Mouse (Mus musculus) midbrain, embryonic 11.5 days (tissue): ENCODE measurements around the gene Prkce. TPM values are rescaled to one million over a fixed set of nuclear protein-coding genes. Genes with fewer than 3 reads are reported as not detected.

Source experiments
- ATAC-seq: fragments of 200-750 bp; cut with Nextera tagmentation; 2 replicates; pipeline ENCODE4 v1.8.0; 2017; ENCODE audit warnings: moderate TSS enrichment, moderate library complexity; ENCODE audit not compliant: low FRiP score
- DNase-seq: peaks from one replicate; pipeline ENCODE4 v3.0.0; 2015; ENCODE audit warnings: low spot score; ENCODE audit errors: missing footprints
- H3K27ac ChIP-seq: fragments of 300-500 bp; sonication (generic); 2 replicates; pipeline ENCODE4 v1.5.1; 2014; ENCODE audit warnings: low read depth, low read length
- H3K27me3 ChIP-seq: fragments of 300-500 bp; sonication (generic); 2 replicates; pipeline ENCODE4 v1.6.1; 2014; ENCODE audit warnings: mild to moderate bottlenecking, low read length, moderate library complexity, mixed read lengths; ENCODE audit not compliant: control insufficient read depth, insufficient read depth
- H3K36me3 ChIP-seq: fragments of 300-500 bp; sonication (generic); 2 replicates; pipeline ENCODE4 v1.6.1; 2014; ENCODE audit warnings: mild to moderate bottlenecking, low read length, moderate library complexity, mixed read lengths; ENCODE audit not compliant: control insufficient read depth, insufficient read depth
- H3K4me1 ChIP-seq: fragments of 300-500 bp; sonication (generic); 2 replicates; pipeline ENCODE4 v1.6.1; 2014; ENCODE audit warnings: low read length; ENCODE audit not compliant: control insufficient read depth, insufficient read depth
- H3K4me2 ChIP-seq: fragments of 300-500 bp; sonication (generic); 2 replicates; pipeline ENCODE4 v1.6.1; 2014; ENCODE audit warnings: mild to moderate bottlenecking, moderate library complexity
- H3K4me3 ChIP-seq: fragments of 300-500 bp; sonication (generic); 2 replicates; pipeline ENCODE4 v1.5.1; 2014; ENCODE audit warnings: low read depth, low read length
- H3K9ac ChIP-seq: fragments of 300-500 bp; sonication (generic); 2 replicates; pipeline ENCODE4 v1.6.1; 2014; ENCODE audit warnings: low read length
- H3K9me3 ChIP-seq: fragments of 300-500 bp; sonication (generic); 2 replicates; pipeline ENCODE4 v1.6.1; 2016; ENCODE audit warnings: low read length; ENCODE audit not compliant: control insufficient read depth
- WGBS: fragments of 180-500 bp; shearing (Covaris S2); extraction: QIAGEN DNeasy Blood & Tissue Kit; methylation state at CpG from one replicate; pipeline ENCODE4 v1.1.7; 2014; 5-methylcytosine and 5-hydroxymethylcytosine counted together
- polyA plus RNA-seq: library from polyadenylated mRNA; unstranded; fragments of >200 nt; fragmentation: Nextera tagmentation; extraction: Ambion mirVana; gene quantifications from 2 replicates; pipeline ENCODE4 v1.2.1, GENCODE M21; 2014

The Prkce gene
- polyA plus RNA-seq, 1 experiment from 2014 or later = 3.5 TPM

DNA sequence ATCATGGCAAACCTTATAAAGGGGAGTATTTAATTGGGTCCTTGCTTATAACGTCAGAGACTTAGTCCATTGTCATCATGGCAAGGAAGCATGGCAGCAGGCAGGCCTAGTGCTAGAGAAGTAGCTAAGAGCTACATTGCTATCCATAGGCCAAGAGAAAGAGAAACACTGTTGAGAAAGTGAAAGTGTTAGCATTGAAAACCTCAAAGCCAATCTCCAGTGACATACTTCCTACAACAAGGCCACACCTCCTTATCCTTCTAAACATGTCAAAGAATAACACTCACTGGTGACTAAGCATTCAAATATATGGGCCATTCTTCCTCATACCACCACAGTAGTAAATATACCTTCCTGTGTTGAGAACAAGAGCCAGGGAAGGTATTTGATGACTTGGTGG lies 20.2 kb downstream of the Prkce start:
- Histone ChIP-seq H3K4me2 (no peak overlapping the region), H3K4me3 (no peak overlapping the region), H3K27ac (no peak overlapping the region), H3K9me3 (no peaks in the 10 kb centered on the region), H3K36me3 (no peaks in the 10 kb centered on the region), H3K27me3 (no peaks in the 10 kb centered on the region), H3K4me1 (no peaks in the 10 kb centered on the region), H3K9ac (no peak overlapping the region)
- ATAC-seq (no peak), DNase-seq (no peak)
- 93% methylated on average over 1 of the region's 1 CpGs for WGBS

DNA sequence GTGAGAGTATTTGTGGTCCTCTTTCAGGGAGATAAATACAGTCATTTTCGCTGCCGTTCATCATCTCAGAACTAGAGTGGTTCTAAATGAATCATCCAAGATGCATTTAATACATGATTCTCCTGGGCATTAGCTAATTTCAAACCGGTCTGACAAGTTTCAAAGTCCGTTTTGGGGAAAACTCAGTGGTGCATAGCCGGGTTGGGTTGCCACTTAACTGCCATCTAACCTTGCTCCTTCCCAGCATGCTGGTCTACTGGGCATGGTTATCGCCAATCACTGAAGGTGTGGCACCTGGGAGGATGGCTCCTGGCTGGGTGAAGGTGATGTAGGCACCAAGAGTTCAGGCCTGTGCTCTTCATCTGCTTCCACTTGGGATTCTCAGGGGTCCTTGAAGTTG lies 26.4 kb downstream of the Prkce start:
- H3K27me3 ChIP-seq = no peaks in the 10 kb centered on the region
- no peak overlapping the region for H3K4me3 ChIP-seq
- no peak overlapping the region for H3K4me2 ChIP-seq
- ATAC-seq (no peak), DNase-seq (no peak)
- no peaks in the 10 kb centered on the region for H3K9me3 ChIP-seq
- H3K27ac ChIP-seq = no peak overlapping the region
- H3K9ac ChIP-seq = no peak overlapping the region
- 95% methylated on average over 6 of the region's 6 CpGs for WGBS
- no peaks in the 10 kb centered on the region for H3K36me3 ChIP-seq
- no peaks in the 10 kb centered on the region for H3K4me1 ChIP-seq

DNA sequence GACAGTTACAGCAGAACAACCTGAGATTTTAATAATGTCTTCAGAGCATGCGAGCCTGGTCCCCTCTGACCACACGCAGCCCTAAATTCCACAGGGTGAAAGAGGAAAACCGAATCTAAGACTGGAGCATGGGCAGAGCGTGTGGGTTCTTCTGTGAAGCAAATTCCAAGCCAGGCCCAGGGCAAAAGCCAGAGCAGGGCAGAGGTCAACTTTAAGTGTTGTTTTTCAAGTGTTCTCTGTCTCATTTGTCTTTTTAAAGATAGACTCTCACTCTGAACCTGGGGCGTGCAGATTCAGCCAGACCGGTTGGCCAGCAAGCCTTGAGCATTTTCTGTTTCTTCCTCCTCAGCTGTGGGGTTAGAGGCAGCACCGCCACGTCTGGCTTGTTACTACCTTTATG lies 27.3 kb downstream of the Prkce start:
- H3K27ac ChIP-seq = no peak overlapping the region
- H3K9ac ChIP-seq = no peak overlapping the region
- no peak overlapping the region for H3K4me3 ChIP-seq
- no peaks in the 10 kb centered on the region for H3K9me3 ChIP-seq
- no peaks in the 10 kb centered on the region for H3K27me3 ChIP-seq
- 92% methylated on average over 8 of the region's 8 CpGs for WGBS
- ATAC-seq (no peak), DNase-seq (no peak)
- no peaks in the 10 kb centered on the region for H3K36me3 ChIP-seq
- no peak overlapping the region for H3K4me2 ChIP-seq
- no peaks in the 10 kb centered on the region for H3K4me1 ChIP-seq

DNA sequence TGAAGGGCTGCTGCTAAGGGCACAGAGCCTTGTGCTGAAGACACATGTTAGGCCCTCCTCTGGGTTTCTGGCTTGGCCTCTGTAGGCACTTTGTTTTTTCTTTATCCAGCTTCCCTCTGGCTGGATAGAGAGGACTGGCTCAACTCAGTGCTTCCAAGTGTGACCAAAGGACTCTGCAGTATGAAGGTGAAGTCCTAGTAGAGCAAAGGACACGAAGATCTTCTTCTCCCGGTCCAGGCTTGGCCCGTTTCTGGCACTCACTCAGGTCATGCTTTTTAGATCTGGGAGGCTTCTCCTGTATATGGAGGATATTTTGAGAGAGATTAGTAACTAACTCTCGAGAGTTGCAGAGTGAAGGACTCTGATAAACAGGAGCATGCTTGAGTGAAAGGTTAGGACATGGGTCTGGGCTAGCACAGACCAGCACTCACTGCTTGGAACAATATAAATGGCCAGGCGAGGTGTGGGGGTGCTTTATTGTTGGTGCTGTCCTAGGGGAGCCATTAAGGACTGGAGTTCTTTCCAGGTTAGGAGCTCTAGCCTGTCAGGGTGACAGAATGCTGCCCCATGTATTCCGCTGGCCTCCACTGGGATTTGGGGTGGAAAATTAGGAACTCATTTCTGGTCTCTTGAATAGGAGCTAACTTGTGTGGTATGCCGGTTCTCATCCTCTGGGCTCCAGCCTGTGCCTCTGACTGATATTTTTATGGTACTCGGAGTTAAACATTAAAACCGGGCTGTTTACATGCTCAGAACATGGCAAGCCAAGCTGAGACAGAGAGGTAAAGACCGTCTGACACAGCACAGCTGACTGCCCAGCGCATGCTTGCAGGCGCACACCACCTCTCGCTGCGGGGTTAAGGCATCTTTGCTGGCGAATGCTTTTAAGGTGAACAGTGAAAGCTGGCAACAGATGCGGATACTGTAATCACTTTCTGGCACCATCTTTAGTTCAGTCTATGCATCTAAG lies 31.2 kb downstream of the Prkce start:
- no peak for DNase-seq
- no peaks in the 10 kb centered on the region for H3K36me3 ChIP-seq
- no peaks in the 10 kb centered on the region for H3K4me1 ChIP-seq
- H3K4me2 ChIP-seq = no peak overlapping the region
- WGBS = 87% methylated on average over 16 of the region's 16 CpGs
- no peak overlapping the region for H3K9ac ChIP-seq
- H3K27me3 ChIP-seq = no peaks in the 10 kb centered on the region
- no peak for ATAC-seq
- no peak overlapping the region for H3K4me3 ChIP-seq
- H3K9me3 ChIP-seq = no peaks in the 10 kb centered on the region
- H3K27ac ChIP-seq = no peak overlapping the region

DNA sequence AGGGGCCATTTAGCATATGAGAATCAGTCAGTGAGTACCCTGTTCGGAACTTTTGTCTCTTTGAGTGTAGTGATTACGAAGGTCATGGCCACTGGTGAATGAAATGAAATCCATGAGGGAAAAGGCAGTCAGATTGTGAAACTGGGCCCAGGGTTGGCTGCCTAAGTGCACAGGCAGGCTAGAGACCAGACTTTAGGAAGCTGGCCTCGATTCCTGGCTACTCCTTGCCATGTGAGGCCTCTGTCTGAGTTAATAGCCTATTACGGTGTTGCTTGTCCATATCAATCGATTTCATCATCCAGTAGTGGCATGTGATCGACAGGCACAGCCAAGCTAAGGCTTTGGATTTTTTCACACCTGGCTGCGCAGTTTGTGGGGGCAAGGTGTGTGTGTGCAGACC lies 34.4 kb downstream of the Prkce start:
- no peak overlapping the region for H3K27ac ChIP-seq
- no peaks in the 10 kb centered on the region for H3K9me3 ChIP-seq
- H3K4me3 ChIP-seq = no peak overlapping the region
- 90% methylated on average over 7 of the region's 7 CpGs for WGBS
- H3K27me3 ChIP-seq = no peaks in the 10 kb centered on the region
- H3K4me1 ChIP-seq = no peaks in the 10 kb centered on the region
- ATAC-seq (no peak), DNase-seq (peak; percentile 49)
- no peak overlapping the region for H3K4me2 ChIP-seq
- H3K9ac ChIP-seq = no peak overlapping the region
- H3K36me3 ChIP-seq = no peaks in the 10 kb centered on the region

DNA sequence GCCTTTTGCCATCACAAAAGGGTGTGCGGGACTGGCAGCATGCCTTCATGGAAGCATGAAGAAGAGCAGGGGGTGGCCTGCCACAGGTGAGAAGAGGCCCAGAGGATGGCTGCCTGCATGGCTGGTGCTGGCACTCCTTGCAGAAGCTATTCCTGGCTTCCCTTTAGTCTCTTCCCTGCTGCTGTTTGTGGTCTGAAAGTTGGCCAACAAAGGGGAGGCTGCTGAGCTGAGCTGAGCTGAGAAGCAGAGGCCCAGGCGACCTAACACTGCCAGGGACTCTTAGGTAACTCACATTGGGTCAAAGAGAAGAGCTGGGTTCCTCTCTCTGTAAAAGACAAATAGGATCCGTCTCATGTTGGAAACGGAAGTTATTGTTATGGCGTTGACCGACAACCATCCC lies 35.4 kb downstream of the Prkce start:
- Histone ChIP-seq H3K4me2 (no peak overlapping the region), H3K9me3 (no peaks in the 10 kb centered on the region), H3K27me3 (no peaks in the 10 kb centered on the region), H3K36me3 (no peaks in the 10 kb centered on the region), H3K4me3 (no peak overlapping the region), H3K27ac (no peak overlapping the region), H3K4me1 (no peaks in the 10 kb centered on the region), H3K9ac (no peak overlapping the region)
- WGBS = 90% methylated on average over 6 of the region's 6 CpGs
- ATAC-seq (no peak), DNase-seq (peak; percentile 66)

DNA sequence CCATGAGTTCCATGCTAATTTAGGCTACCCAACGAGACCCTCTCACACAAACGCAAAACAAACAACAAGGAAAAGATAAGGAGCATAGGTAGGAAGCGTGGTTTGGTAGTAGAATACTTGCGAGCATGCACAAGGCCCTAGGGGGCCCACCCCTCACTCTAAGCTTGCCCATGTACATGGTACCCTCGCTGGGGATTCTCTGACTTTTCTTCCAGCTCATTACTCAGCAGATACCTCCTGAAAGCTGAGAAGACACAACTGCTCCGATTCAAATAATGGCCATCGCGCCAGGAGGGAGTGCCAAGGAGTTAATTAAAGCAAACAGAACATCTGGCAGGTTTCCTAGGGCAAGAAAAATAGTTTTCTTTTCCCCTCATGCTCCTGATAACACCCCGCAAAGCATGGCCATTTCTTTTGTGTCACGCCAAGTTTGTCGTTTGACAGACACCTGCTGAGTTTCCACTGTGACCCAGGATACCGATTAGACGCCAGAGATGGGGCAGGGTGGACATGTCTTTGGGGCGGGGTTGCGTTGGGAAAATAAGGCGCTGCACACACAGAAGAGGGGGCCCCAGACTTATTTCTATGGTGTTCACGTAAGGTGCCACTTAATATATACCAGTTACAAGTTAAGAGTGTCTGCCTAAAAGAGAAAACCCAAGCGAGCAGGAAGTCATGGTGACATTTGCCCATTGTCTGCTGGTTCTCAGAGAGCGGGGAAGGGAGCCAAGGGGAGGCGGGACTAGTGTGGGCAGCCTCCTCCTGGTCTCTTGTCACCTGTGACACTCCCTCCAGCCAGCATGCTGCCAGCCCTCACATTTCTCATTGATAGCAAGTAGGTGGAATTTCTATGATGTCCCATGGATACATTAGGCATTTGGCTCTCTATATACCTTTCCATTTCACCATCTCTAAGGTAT lies 36.2 kb downstream of the Prkce start:
- no peak for ATAC-seq
- H3K27me3 ChIP-seq = no peaks in the 10 kb centered on the region
- DNase-seq = peak; percentile 21
- no peak overlapping the region for H3K9ac ChIP-seq
- no peaks in the 10 kb centered on the region for H3K9me3 ChIP-seq
- WGBS = 76% methylated on average over 20 of the region's 20 CpGs
- H3K4me3 ChIP-seq = no peak overlapping the region
- no peaks in the 10 kb centered on the region for H3K36me3 ChIP-seq
- no peak overlapping the region for H3K4me2 ChIP-seq
- no peaks in the 10 kb centered on the region for H3K4me1 ChIP-seq
- no peak overlapping the region for H3K27ac ChIP-seq

DNA sequence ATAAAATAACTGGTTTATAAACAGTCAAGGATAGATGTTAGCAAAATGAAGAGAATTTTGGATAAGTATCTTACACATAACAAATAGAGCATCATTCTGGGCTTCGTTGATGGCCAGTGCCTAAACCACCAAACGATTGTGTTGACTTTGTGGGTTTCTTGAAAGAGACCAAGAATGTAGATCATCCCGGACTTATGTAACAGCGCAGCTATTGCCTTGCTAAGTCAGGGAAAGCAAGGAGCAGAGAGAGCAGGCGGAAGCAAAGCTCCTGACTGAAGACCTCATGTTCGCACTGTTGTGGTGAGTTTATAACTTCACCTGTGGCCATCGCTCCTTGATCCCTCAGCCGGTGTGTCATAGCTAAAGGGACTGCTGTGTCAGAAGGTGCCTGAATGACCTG lies 38.7 kb downstream of the Prkce start:
- DNase-seq (peak; percentile 17), ATAC-seq (no peak)
- no peaks in the 10 kb centered on the region for H3K9me3 ChIP-seq
- H3K4me3 ChIP-seq = no peak overlapping the region
- 95% methylated on average over 8 of the region's 8 CpGs for WGBS
- H3K4me2 ChIP-seq = no peak overlapping the region
- H3K27me3 ChIP-seq = no peaks in the 10 kb centered on the region
- H3K9ac ChIP-seq = no peak overlapping the region
- no peaks in the 10 kb centered on the region for H3K4me1 ChIP-seq
- H3K27ac ChIP-seq = no peak overlapping the region
- no peaks in the 10 kb centered on the region for H3K36me3 ChIP-seq
